Mouse (Mus musculus): ENCODE results near the gene Rbl1.
A peak's percentile ranks its signal among the peaks of the same experiment; 100 is the strongest.
"Not testable (repeated sequence)": the region's sequence is repeated elsewhere in the genome, so short reads cannot be mapped to it uniquely, and the experiment has no call there.

Rbl1 gene

GRCm38 (mm10) chr2:157170626-157171025 lies 33.7 kb downstream of the Rbl1 start:
- no peak for DNase-seq

- DNase-seq = peak in 1 of 2 experiments; percentile 4
Observed at GRCm38 (mm10) chr2:157170166-157170565, 34.2 kb downstream of the Rbl1 start.

- DNase-seq = no peak
Observed at GRCm38 (mm10) chr2:157166371-157167080, 37.8 kb downstream of the Rbl1 start.

GRCm38 (mm10) chr2:157165312-157166224 lies 38.8 kb downstream of the Rbl1 start:
- DNase-seq = not testable (repeated sequence)

- no peak for DNase-seq
Observed at GRCm38 (mm10) chr2:157164101-157164500, 40.2 kb downstream of the Rbl1 start.

GRCm38 (mm10) chr2:157156079-157156478 lies 48.3 kb downstream of the Rbl1 start:
- DNase-seq = no peak

GRCm38 (mm10) chr2:157153235-157153634 lies 51.1 kb downstream of the Rbl1 start:
- DNase-seq = no peak

GRCm38 (mm10) chr2:157148417-157148816 lies 55.9 kb downstream of the Rbl1 start:
- DNase-seq = no peak

- DNase-seq = no peak
Observed at GRCm38 (mm10) chr2:157147397-157148020, 56.8 kb downstream of the Rbl1 start.

GRCm38 (mm10) chr2:157145173-157145572 lies 59.2 kb downstream of the Rbl1 start:
- DNase-seq = no peak

GRCm38 (mm10) chr2:157144132-157144531 lies 60.2 kb downstream of the Rbl1 start:
- DNase-seq = no peak

- DNase-seq = no peak
Observed at GRCm38 (mm10) chr2:157141962-157142361, 62.4 kb downstream of the Rbl1 start.

- no peak for DNase-seq
Observed at GRCm38 (mm10) chr2:157139251-157139802, 65.0 kb downstream of the Rbl1 start.

- no peak for DNase-seq
Observed at GRCm38 (mm10) chr2:157138808-157139207, 65.5 kb downstream of the Rbl1 start.

GRCm38 (mm10) chr2:157137959-157138731 lies 66.2 kb downstream of the Rbl1 start:
- DNase-seq = no peak

GRCm38 (mm10) chr2:157136646-157137045 lies 67.7 kb downstream of the Rbl1 start:
- peak in 1 of 2 experiments; percentile 23 for DNase-seq

- no peak for DNase-seq
Observed at GRCm38 (mm10) chr2:157136176-157136575, 68.2 kb downstream of the Rbl1 start.

- DNase-seq = peak; percentile 23 to 38
Observed at GRCm38 (mm10) chr2:157135529-157136120, 68.7 kb downstream of the Rbl1 start.

GRCm38 (mm10) chr2:157135014-157135413 lies 69.3 kb downstream of the Rbl1 start, which contains the start of gene Samhd1:
Samhd1 (minus strand) TSS chr2:157135265.
- peak; percentile 89 to 95 for DNase-seq

- peak in 1 of 2 experiments; percentile 49 for DNase-seq
Observed at GRCm38 (mm10) chr2:157134479-157134931, 69.8 kb downstream of the Rbl1 start.

GRCm38 (mm10) chr2:157133769-157134478 lies 70.4 kb downstream of the Rbl1 start:
- no peak for DNase-seq
